Mouse (Mus musculus) liver, embryonic 12.5 days (tissue): ENCODE measurements at regions not wholly inside any gene's neighbourhood (a gene's known extent, or its start where the extent isn't known, plus 50 kb on each side); places are given as distances from the start of the nearest gene placed in this dataset.
A peak's percentile ranks its signal among the peaks of the same experiment; 100 is the strongest.
"Not testable (repeated sequence)": the region's sequence is repeated elsewhere in the genome, so short reads cannot be mapped to it uniquely, and the experiment has no call there.

Experiments used
- ATAC-seq: fragments of 200-750 bp; cut with Nextera tagmentation; 2 replicates; pipeline ENCODE4 v1.8.0; 2017; ENCODE audit warnings: moderate number of reproducible peaks, mild to moderate bottlenecking, moderate library complexity
- H3K27ac ChIP-seq: fragments of 300-500 bp; sonication (generic); 2 replicates; pipeline ENCODE4 v1.5.1; 2016; ENCODE audit warnings: mild to moderate bottlenecking
- H3K27me3 ChIP-seq: fragments of 300-500 bp; sonication (generic); replicated peaks from 2 replicates; pipeline ENCODE4 v1.6.1; 2016; ENCODE audit warnings: mild to moderate bottlenecking, moderate library complexity
- H3K36me3 ChIP-seq: fragments of 300-500 bp; sonication (generic); 2 replicates; pipeline ENCODE4 v1.6.1; 2016; ENCODE audit warnings: mild to moderate bottlenecking, moderate library complexity
- H3K4me1 ChIP-seq: fragments of 300-500 bp; sonication (generic); 2 replicates; pipeline ENCODE4 v1.6.1; 2016
- H3K4me2 ChIP-seq: fragments of 300-500 bp; sonication (generic); 2 replicates; pipeline ENCODE4 v1.6.1; 2016; ENCODE audit warnings: mild to moderate bottlenecking, moderate library complexity
- H3K4me3 ChIP-seq: fragments of 300-500 bp; sonication (generic); 2 replicates; pipeline ENCODE4 v1.5.1; 2016; ENCODE audit warnings: mild to moderate bottlenecking, moderate library complexity
- H3K9ac ChIP-seq: fragments of 300-500 bp; sonication (generic); 2 replicates; pipeline ENCODE4 v1.6.1; 2016; ENCODE audit warnings: mild to moderate bottlenecking, moderate library complexity
- H3K9me3 ChIP-seq: fragments of 300-500 bp; sonication (generic); replicated peaks from 2 replicates; pipeline ENCODE4 v1.6.1; 2016; ENCODE audit warnings: mild to moderate bottlenecking, moderate library complexity
- WGBS: fragments of 180-500 bp; shearing (Covaris S2); methylation state at CpG from one replicate; pipeline ENCODE4 v1.1.7; 2016; ENCODE audit not compliant: insufficient replicate concordance; 5-methylcytosine and 5-hydroxymethylcytosine counted together

DNA sequence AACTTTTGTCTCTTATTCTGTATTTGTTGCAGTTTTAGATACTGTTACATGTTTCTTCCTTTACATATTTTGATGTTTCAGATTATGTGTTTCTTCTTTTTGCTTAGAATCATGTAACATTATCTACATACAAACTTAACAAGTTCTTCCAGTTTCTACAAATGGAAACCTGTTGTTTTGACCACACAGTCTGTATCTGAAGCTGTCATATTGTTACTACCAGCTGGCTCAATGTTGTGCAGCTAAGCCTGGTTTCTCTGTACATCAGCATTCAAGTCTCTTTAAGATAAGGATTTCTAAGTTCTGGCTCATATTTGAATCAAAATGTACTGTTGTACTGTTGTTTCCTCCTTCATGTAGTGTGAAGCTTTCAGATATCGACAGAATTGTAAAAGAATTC lies 65.4 kb upstream of the Vps41 start:
- no peaks in the 10 kb centered on the region for H3K36me3 ChIP-seq
- 54% methylated on average over 1 of the region's 1 CpGs for WGBS
- no peaks in the 10 kb centered on the region for H3K9me3 ChIP-seq
- H3K4me3 ChIP-seq: no peak overlapping the region
- no peak overlapping the region for H3K27ac ChIP-seq
- no peak for ATAC-seq
- H3K9ac ChIP-seq: no peak overlapping the region
- H3K4me1 ChIP-seq: no peaks in the 10 kb centered on the region
- H3K4me2 ChIP-seq: no peak overlapping the region
- H3K27me3 ChIP-seq: no peaks in the 10 kb centered on the region

GRCm38 (mm10) chr13:18614763-18615616 lies 102.1 kb upstream of the Vps41 start:
- H3K27ac ChIP-seq: no peak overlapping the region
- H3K9ac ChIP-seq: no peak overlapping the region
- H3K4me3 ChIP-seq: no peak overlapping the region
- WGBS: 24% methylated on average over 18 of the region's 18 CpGs
- no peaks in the 10 kb centered on the region for H3K9me3 ChIP-seq
- no peak for ATAC-seq
- H3K4me2 ChIP-seq: peak overlapping the region; percentile 25
- no peaks in the 10 kb centered on the region for H3K27me3 ChIP-seq
- H3K36me3 ChIP-seq: no peaks in the 10 kb centered on the region
- H3K4me1 ChIP-seq: no peaks in the 10 kb centered on the region

- no peak overlapping the region for H3K4me2 ChIP-seq
These were observed 136.2 kb upstream of the Vps41 start for GRCm38 (mm10) chr13:18580718-18581550.

DNA sequence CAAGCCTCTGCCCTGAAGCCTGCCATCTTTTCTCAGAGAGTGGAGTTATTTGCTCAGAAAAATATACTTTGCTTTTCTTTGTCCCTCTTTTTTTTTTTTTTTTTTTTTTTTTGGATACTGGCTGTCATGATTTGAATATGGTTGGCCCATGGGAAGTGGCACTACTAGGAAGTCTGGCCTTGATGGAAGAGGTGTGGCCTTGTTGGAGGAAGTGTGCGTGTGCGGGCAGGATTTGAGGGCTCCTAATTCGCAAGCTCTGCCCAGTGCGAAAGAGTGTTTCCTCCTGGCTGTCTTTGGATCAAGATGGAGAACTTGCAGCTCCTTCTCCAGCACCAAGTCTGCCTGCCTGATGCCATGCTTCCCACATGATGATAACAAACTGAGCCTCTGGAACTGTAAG lies 141.1 kb upstream of the Vps41 start:
- H3K27ac ChIP-seq: no peak overlapping the region
- H3K4me3 ChIP-seq: no peak overlapping the region
- H3K9me3 ChIP-seq: no peaks in the 10 kb centered on the region
- H3K4me1 ChIP-seq: no peaks in the 10 kb centered on the region
- no peak overlapping the region for H3K9ac ChIP-seq
- no peak for ATAC-seq
- no peaks in the 10 kb centered on the region for H3K27me3 ChIP-seq
- WGBS: 62% methylated on average over 4 of the region's 4 CpGs
- no peaks in the 10 kb centered on the region for H3K36me3 ChIP-seq
- H3K4me2 ChIP-seq: no peak overlapping the region

More at GRCm38 (mm10) chr13:18580718-18581550, 136.2 kb upstream of the Vps41 start:
- Histone ChIP-seq H3K4me1 (no peaks in the 10 kb centered on the region), H3K27me3 (no peaks in the 10 kb centered on the region), H3K9ac (no peak overlapping the region), H3K9me3 (no peaks in the 10 kb centered on the region), H3K27ac (no peak overlapping the region), H3K4me3 (no peak overlapping the region), H3K36me3 (no peaks in the 10 kb centered on the region)
- WGBS: 35% methylated on average over 19 of the region's 19 CpGs
- no peak for ATAC-seq

- Histone ChIP-seq H3K36me3 (no peaks in the 10 kb centered on the region), H3K4me3 (no peak overlapping the region), H3K27me3 (no peaks in the 10 kb centered on the region), H3K27ac (no peak overlapping the region), H3K9me3 (no peaks in the 10 kb centered on the region), H3K4me1 (no peaks in the 10 kb centered on the region), H3K4me2 (no peak overlapping the region), H3K9ac (no peak overlapping the region)
- WGBS: 26% methylated on average over 5 of the region's 5 CpGs
- no peak for ATAC-seq
These were observed 141.5 kb upstream of the Vps41 start for GRCm38 (mm10) chr13:18575599-18575998.

DNA sequence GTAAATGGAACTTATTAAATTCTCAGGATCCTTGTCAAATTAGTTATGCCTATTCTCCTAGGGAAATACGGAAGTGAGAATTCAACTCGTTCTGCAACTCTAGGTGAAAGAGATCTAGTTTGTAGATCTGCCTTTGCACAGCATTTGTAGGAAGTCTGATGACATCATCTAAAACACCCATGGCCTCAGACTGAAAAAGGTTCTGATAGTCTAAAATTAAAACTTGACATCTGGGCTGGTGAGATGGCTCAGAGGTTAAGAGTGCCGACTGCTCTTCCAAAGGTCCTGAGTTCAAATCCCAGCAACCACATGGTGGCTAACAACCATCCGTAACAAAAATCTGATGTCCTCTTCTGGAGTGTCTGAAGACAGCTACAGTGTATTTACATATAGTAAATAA lies 144.5 kb upstream of the Pou6f2 start:
- H3K27ac ChIP-seq, H3K4me1 ChIP-seq, H3K36me3 ChIP-seq, H3K4me3 ChIP-seq, H3K4me2 ChIP-seq, H3K27me3 ChIP-seq, H3K9ac ChIP-seq, ATAC-seq, H3K9me3 ChIP-seq: not testable (repeated sequence)
- 69% methylated on average over 4 of the region's 4 CpGs for WGBS

DNA sequence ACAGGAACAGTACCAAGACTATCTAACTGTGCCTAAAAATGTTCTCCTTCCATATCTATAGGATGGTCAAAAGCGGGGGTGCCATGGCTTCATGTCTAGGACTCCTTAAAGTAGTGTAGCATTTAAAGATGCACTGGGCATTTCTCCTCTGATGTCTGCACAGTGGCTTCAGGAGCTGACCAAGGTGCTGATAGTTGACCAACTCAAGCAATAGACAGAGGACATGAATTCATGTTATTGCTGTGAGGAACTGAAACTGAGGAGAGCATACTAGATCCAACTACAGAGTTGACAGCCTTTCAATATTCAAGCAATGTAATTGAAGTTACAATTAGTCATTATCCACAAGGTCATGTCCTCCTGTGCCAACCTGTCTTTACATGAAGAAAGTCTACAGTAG lies 133.0 kb upstream of the Pou6f2 start:
- ATAC-seq: no peak
- WGBS: 40% methylated on average over 1 of the region's 1 CpGs
- Histone ChIP-seq H3K9ac (no peak overlapping the region), H3K4me2 (no peak overlapping the region), H3K4me3 (no peak overlapping the region), H3K4me1 (no peaks in the 10 kb centered on the region), H3K27ac (no peak overlapping the region), H3K9me3 (no peaks in the 10 kb centered on the region), H3K36me3 (no peaks in the 10 kb centered on the region), H3K27me3 (no peaks in the 10 kb centered on the region)

DNA sequence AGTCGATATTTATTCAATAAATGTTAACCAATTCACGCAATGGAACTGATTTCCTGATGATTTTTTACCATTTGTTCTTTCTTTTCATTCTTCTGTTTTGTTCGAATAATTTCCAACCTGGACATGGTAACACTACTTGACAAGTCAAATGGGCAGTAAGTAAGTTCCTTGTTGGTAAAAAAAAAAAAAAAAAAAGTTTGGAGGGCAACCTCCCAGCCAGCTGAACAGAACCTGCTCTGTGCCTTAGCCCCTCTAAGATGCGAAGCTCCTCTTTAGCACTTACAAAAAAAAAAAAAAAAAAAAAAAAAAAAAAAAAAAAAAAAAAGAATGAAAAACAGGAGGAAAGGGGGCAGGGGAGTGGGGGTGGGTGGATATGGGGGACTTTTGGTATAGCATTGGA lies 100.7 kb upstream of the Pou6f2 start:
- no peaks in the 10 kb centered on the region for H3K9me3 ChIP-seq
- H3K4me3 ChIP-seq: no peak overlapping the region
- no peak overlapping the region for H3K9ac ChIP-seq
- no peak overlapping the region for H3K27ac ChIP-seq
- no peaks in the 10 kb centered on the region for H3K4me1 ChIP-seq
- ATAC-seq: no peak
- H3K27me3 ChIP-seq: peaks cover 5% of the 10 kb centered on the region; the same call in 1 of the 2 replicates
- H3K4me2 ChIP-seq: no peak overlapping the region
- WGBS: 19% methylated on average over 4 of the region's 4 CpGs
- H3K36me3 ChIP-seq: no peaks in the 10 kb centered on the region

DNA sequence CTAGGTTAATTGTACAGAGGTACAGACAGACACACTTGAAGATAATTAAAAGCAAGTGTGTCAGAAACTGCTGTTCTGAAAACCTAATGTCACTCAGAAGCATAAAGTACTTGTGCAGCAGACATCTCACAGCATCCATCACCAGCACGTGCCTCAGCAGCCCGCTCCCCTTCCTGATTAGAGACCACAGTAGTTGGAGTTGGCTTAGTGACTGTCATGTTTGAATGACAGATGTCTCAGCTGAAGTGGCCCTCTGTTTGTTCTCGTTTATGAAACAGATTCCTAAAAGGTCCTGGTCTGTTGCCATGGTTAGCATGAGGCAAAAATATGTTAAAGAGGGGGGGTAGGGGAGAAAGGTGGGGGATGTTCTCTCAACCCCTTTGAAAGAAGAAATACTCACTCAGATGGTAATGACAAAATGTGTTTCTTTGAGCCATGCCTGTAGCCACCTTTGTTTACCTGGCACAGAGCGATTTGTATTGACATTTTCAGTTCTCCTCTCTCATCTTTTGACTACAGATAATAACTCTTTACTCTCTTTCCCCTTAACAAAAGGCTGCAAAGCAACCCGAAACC lies 100.2 kb upstream of the Pou6f2 start:
- no peak overlapping the region for H3K4me2 ChIP-seq
- H3K9ac ChIP-seq: no peak overlapping the region
- no peaks in the 10 kb centered on the region for H3K4me1 ChIP-seq
- no peak overlapping the region for H3K27ac ChIP-seq
- peaks cover 5% of the 10 kb centered on the region; the same call in 1 of the 2 replicates for H3K27me3 ChIP-seq
- no peak overlapping the region for H3K4me3 ChIP-seq
- no peaks in the 10 kb centered on the region for H3K9me3 ChIP-seq
- 15% methylated on average over 5 of the region's 5 CpGs for WGBS
- H3K36me3 ChIP-seq: no peaks in the 10 kb centered on the region
- ATAC-seq: no peak

DNA sequence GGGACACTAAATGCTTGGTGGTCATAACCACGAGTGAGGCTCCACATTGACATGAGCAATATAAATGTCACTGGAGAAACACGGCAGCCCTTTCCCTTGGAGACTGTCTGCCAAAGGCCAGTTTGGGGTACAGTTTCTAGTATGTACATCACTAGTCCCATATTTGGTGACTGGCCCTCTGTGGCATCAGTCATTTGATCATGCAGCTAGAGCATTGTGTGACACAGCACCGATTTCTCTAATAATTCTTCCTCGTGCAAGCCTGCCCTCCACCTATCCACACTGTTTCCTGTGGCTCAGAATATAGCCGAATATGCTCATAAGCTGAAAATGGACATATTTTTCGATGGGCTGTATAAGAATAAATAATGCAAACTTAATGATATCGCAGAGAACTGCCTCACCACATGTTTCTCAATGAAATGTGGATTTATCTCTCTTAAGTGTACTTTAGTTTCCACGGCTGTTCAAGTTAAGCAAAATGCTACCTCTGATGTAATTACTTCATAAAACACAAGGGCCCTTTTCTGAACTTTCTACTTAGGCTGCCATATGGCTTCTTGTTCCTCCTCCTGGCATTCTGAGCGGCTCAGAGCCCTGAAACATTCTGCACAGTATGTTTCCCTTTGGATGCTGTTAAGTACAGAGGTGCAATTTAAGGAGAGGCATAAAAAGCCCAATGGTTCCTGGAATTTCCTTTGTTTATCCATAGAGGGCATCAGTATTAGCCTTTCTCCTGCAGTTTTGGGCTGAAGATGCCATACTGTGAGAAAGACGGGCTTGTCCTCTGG lies 97.7 kb upstream of the Pou6f2 start:
- ATAC-seq: no peak

GRCm38 (mm10) chr13:18485785-18486184 lies 88.3 kb upstream of the Pou6f2 start:
- not testable (repeated sequence) for H3K9ac ChIP-seq, H3K36me3 ChIP-seq, H3K4me2 ChIP-seq, H3K4me1 ChIP-seq, H3K27me3 ChIP-seq, H3K4me3 ChIP-seq, H3K9me3 ChIP-seq, ATAC-seq, H3K27ac ChIP-seq
- WGBS: 35% methylated on average over 4 of the region's 4 CpGs

More for the DNA sequence above, 97.7 kb upstream of the Pou6f2 start:
- no peaks in the 10 kb centered on the region for H3K9me3 ChIP-seq
- no peak overlapping the region for H3K9ac ChIP-seq
- H3K4me1 ChIP-seq: no peaks in the 10 kb centered on the region
- no peak overlapping the region for H3K27ac ChIP-seq
- H3K36me3 ChIP-seq: no peaks in the 10 kb centered on the region
- no peak overlapping the region for H3K4me3 ChIP-seq
- H3K27me3 ChIP-seq: peaks cover 5% of the 10 kb centered on the region; the same call in 1 of the 2 replicates
- no peak overlapping the region for H3K4me2 ChIP-seq
- WGBS: 69% methylated on average over 10 of the region's 10 CpGs
